Mouse (Mus musculus) testis, adult 2 months (tissue): ENCODE data around the gene Gm9789.

Experiments used
- CTCF ChIP-seq: fragments of 200-500 bp; IDR thresholded peaks from 2 replicates; pipeline ENCODE4 v1.5.1; 2012; ENCODE audit warnings: low read depth, mild to moderate bottlenecking, inconsistent platforms, low read length, moderate library complexity; ENCODE audit not compliant: control insufficient read depth, insufficient read depth, insufficient replicate concordance
- POLR2A ChIP-seq: fragments of 200-500 bp; IDR thresholded peaks from 2 replicates; pipeline ENCODE4 v1.6.1; 2012; ENCODE audit warnings: low read depth, mild to moderate bottlenecking, inconsistent platforms, low read length, moderate library complexity; ENCODE audit not compliant: control insufficient read depth

GRCm38 (mm10) chr16:89174435-89174834 lies 16.7 kb downstream of the Gm9789 start, which contains the start of gene 1110057P08Rik:
- no peak for TF ChIP-seq CTCF
- no peak for TF ChIP-seq POLR2A
